Mouse (Mus musculus) regulatory T cell (primary cell): ENCODE measurements around the gene Notch2.

Experiments
- in situ Hi-C: fragments of 300-600 bp; cut with MboI, MseI; formaldehyde crosslinking; loops from one replicate; pipeline ENCODE4 v1.15.1; 2025; ENCODE audit warnings: high pct_unique_total_duplicates

Gene Notch2

DNA sequence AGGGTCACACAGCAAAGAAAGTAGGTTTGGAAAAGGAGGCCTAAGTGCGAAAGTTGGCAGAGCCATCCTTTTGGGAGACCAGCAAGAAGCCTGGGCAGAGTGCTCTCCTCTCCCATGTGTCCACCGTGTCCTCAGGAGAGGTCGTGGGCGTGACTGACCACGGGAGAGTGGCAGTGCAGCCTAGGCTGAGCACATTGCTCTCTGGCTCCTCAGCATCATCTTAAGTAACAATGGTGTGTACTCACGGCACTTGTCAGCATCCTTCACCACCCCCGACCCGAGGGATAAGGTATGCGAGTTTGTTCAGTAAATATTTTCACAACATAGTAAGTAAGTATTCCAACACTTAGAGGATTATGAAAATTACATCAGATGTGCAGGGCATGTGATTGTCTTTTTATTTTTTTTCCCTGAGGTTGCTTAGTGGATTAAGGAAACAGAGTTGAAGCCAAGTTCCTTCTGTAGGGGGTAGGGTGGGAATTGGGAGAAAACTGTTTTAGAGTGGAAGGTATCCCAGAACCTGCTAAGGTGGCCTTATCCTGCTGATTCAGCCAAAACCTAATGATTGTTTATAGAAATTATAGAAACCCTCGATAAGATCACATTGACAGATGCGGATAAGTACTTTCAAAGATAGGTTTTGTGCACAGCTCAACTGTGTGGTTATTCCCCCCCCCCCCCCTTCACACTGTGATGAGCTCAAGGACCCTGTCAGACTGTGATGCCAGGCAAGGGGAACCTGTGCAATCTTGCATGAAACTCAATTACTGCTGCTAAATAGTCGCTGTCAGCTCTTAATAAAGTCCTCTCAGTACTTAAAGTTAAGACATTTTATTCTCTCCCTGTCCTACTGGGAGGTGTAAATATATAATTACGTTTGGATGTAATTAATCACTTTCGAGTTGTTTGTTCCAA is 37.4 kb downstream of the Notch2 start:
- in situ Hi-C loops: loop anchor here (10.0 kb wide), 1 partner anchor 644 kb away; no protein-coding TSS in a partner anchor

DNA sequence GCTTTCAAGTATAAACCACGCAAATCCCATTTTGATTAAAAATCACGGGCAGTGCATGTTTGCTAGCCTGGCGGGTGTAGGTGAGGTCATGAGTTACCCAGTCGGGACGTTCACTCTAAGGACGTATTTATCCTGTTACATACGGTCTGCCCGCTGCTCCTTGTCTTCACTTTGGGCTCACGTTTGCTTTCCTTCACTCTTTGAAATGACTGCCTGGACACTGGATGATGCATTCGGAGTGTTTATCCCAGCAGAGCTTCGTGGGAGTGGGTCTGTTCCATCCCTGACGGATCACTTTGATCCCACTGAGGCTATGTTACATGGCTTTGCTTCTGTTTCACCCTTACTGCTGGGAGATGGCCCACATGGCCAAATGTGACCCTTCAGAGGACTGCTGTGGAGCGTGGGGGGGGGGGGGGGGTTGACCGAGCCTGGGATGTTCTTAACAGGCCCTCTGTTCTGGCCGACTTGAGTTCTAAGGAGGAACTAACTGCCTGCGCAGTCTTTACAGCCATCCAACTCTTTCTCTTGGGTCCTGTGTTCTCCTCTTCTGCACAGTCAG is 38.2 kb downstream of the Notch2 start:
- in situ Hi-C loops: loop anchor here (10.0 kb wide), 1 partner anchor 643 kb away; no protein-coding TSS in a partner anchor

DNA sequence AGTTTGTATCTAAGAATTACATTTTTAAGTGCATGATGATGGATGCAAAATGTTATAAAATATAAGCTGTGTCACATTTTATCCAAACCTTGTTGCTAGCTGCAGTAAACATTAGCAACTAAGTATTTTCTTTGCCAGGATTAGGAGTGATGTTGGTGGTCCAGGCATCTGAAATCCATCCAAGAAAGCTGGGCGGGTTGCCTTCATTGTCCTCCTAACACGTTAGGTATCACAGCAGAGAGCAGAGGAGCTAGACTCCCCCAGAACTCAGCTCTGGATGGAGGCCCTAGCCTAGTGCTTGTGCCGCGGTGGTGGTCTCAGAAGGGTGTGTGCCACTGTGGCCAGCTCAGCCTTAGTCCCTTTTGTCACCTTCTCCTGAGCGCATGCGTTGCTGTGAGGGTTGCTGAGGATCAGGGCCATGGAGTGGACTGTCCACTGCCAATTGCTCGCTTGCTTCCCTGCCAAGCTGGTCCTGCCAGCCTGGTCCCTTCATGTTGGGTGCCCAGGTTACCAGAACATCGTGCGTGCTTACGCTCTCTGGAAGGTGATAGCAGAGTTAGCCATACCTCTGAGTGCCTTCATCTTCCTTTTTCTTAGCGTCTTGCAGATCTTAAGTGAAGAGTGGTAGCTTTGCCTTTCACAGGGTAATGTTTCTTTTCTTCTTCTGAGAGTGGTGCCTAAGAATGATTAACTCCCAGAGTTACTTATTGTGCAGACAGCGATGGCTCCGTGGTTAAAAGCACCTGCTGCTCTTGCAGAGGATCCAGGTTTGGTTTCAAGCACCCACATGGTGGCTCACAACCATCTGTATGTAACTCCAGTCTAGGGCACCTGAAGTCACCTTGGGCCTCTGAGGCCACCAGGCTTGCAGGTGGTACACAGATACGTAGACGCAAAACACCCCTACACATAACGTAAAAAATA is 39.4 kb downstream of the Notch2 start:
- in situ Hi-C loops: loop anchor here (10.0 kb wide), 1 partner anchor 642 kb away; no protein-coding TSS in a partner anchor

DNA sequence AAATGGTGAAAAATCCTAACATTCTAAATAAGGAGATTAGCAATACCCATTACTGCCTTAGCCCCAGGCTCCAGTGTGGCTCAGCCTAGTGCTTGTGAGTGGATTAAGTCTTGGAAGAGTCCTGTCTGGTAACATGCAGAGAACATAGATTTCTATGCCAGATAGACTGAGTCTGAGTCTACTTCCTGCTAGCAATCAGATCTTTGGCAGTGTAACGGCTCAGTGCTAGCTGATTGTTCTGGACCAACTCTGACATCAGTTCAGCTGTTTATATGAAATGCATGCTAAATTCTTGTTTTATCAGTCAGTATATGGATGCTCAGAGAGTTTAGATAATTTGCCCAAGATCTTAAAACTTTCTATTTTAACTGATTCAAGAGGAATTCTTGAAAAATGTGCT is 40.5 kb downstream of the Notch2 start:
- in situ Hi-C loops: loop anchor here (10.0 kb wide), 1 partner anchor 641 kb away; no protein-coding TSS in a partner anchor

- in situ Hi-C loops: loop anchor here (10.0 kb wide), 1 partner anchor 640 kb away; no protein-coding TSS in a partner anchor
Measured at GRCm38 (mm10) chr3:98054334-98055007, 41.1 kb downstream of the Notch2 start.

- in situ Hi-C loops: loop anchor here (10.0 kb wide), 1 partner anchor 640 kb away; no protein-coding TSS in a partner anchor
Measured at GRCm38 (mm10) chr3:98055008-98055345, 41.6 kb downstream of the Notch2 start.

GRCm38 (mm10) chr3:98055808-98056728 is 42.7 kb downstream of the Notch2 start:
- in situ Hi-C loops: loop anchor here (10.0 kb wide), 1 partner anchor 639 kb away; no protein-coding TSS in a partner anchor

DNA sequence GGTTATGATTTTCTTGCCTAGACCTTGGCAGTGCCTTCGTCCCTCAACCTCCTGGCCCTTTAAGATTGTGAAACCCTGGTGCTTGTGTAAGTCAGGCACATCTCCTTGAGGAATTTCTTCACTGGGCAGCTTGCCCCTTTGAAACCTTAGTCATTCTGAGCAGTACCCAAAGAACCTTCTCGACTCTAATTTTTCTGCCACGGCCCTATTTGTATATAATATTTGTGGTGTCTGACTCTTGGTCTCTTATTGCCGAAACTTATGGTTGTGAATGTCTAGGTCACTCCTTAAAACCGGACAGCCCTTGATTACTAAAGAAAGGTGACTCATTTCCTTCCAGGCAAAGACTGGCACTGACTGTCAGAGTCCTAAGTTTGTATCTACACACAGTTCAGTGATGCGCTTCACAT is 43.6 kb downstream of the Notch2 start:
- in situ Hi-C loops: loop anchor here (10.0 kb wide), 1 partner anchor 638 kb away; no protein-coding TSS in a partner anchor

DNA sequence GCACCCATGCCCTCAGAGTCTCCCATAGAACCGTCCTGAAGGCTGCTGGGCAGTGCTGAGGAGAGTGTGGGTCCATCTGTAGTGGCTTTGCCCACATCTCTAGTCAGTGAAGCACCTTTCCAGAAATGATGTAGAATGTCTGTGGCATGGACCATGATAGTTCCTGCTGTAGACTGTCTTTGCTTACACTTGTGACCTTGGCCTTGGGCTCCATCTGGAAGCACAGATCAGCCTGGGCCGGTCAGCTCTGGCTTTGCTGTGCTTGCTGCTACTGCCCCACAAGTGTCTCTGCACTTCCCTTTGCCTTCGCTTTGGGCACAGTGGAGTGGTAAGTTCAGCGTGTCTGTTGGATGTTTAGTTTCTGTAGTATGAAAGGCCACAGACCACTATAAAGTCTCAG is 45.7 kb downstream of the Notch2 start:
- in situ Hi-C loops: loop anchor here (10.0 kb wide), 1 partner anchor 636 kb away; no protein-coding TSS in a partner anchor

DNA sequence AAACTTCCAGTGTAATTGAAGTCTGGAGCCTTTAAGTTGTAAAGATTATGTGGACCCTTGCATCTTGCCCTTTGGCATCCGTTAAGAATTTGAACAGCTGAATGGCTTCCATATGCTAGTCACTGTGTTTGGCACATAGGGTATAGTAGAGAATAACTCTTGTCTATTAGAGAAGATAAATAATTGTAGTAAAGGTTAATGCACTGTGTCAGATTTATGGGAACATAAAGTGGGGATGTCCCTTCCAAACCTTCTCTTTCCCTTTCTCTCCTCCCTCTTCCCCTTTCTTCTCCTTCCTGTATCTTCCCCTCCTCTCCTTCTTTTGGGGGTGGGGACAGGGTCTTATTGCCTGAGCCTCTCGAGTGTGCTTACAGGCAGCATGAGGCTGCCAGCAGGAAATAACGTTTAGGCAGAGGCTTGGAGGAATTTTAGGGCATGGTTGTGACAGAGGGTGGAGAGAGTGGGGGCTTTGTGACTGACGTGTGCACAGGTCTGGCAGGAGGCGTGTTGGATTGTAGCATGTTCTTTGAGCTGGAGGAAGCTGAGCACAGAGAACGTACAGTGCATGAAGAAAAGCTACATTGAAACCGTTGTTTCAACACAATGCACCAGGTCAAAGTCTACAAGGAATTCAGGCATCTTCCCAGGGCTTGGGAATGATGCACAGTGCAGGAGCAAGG is 47.8 kb downstream of the Notch2 start:
- in situ Hi-C loops: no loop called here

DNA sequence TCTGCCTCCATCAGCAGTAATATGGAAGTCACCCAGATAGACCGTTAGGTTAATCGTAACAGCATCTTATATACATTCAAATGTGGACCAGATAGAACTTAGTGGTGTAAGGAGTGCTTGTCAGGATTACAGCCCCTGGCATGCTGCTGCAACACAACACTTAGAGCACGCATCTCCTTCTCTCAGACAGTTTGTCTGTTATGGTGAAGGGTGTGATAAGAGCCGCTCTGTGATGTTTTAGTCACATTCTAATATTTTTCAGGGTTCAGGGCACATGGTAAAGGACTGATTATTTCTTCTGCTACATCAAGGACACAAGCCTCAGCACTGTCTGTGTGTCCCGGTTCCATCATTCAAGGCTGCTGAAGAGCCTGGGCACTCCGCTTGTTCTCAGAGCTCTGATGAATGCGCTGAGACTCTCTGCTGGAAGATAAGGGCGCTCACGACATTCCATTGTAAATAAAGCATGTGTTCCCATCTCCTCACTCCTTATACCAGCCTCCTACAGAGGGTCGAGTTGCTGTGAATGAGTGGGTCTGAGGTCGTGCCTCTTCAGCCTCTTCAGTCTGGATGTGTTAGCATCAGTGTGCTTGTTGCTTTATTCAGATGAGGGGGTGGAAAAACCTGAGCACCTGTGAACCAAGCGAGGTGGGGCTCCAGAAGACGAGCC is 48.5 kb downstream of the Notch2 start:
- in situ Hi-C loops: no loop called here

- in situ Hi-C loops: no loop called here
Measured at GRCm38 (mm10) chr3:98062591-98063185, 49.4 kb downstream of the Notch2 start.

DNA sequence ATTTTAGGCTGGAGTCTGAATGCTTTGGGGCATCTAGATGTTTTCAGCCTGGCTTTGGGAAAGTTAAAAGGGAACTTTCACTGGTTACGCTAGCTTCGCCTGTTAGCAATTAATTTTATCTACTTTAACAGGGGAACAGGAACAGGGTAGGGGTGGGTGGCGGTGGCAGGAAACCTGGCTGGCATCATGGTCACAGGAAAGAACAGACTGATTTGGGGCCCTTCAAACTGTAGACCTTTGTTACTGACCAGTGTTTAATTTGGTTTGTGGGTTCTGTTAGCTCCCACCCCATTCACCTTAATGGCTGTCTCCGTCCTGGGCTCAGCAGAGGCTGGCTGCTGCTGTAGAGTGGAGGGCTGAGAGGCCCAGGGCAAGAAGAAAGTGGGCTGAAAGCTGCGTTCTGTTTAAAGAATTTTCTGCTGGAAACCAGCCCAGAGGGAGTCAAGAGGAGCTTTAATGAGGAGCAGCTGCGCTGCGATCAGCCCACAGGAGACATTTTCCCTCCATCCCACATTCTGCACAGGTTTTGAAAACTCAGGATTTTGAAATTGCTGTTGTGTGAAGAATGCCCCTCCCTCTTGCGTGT is 50.0 kb downstream of the Notch2 start:
- in situ Hi-C loops: no loop called here

GRCm38 (mm10) chr3:98063833-98064232 is 50.5 kb downstream of the Notch2 start:
- in situ Hi-C loops: no loop called here

DNA sequence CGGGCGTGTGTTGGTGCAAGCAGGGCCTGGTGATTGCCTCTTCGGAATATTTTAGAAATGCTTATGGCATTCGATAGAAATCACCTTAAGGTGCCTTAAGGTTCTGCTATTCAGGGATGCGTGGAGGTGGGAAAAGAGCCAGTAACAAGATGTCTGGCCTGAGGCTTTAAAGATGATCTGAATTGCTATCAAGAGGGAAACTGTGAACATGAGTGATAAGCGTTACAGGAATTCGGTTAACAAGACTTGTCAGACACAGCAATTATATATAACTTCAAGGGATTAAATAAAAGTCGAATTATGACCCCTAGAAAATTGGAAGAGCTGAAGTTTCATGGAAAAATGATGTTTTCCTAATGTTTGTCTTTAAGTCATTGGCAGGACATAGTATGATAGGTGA is 51.7 kb downstream of the Notch2 start:
- in situ Hi-C loops: no loop called here

DNA sequence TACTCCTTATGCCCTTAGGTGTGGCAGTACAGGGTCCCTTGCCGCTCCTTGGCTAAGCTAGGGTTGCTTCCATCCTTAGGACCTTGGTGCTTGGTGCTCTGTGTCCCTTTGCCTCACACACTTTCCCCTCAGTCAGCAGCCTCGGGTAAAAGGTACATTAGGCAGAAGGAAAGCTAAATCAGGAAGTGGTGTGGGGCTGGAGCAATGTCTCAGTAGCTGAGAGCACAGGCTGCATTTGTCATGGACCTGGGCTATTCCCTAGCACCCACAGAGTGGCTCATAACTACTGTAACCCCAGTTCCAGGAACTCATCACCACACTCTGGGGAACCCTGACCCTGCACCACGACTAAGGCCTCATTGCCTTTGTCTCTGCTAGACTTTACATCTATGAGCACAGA is 53.1 kb downstream of the Notch2 start:
- in situ Hi-C loops: no loop called here

GRCm38 (mm10) chr3:98067413-98067812 is 54.1 kb downstream of the Notch2 start:
- in situ Hi-C loops: no loop called here
